Mouse (Mus musculus): Measurements from ENCODE around the gene Habp2.

The Habp2 gene

GRCm38 (mm10) chr19:56286866-56287265 is at the start of gene Habp2:
TSS of gene Habp2 (plus strand) at chr19:56287137.
- DNase-seq: no peak

- no peak for DNase-seq
These were observed 48.4 kb upstream of the Habp2 start for GRCm38 (mm10) chr19:56238501-56238900.

GRCm38 (mm10) chr19:56245201-56245600 is 41.7 kb upstream of the Habp2 start:
- DNase-seq: no peak

- no peak for DNase-seq
These were observed 34.1 kb upstream of the Habp2 start for GRCm38 (mm10) chr19:56252815-56253214.

GRCm38 (mm10) chr19:56253271-56253670 is 33.7 kb upstream of the Habp2 start:
- no peak for DNase-seq

GRCm38 (mm10) chr19:56254751-56255150 is 32.2 kb upstream of the Habp2 start:
- DNase-seq: peak; percentile 9

GRCm38 (mm10) chr19:56255506-56255905 is 31.4 kb upstream of the Habp2 start:
- DNase-seq: no peak

GRCm38 (mm10) chr19:56256235-56256634 is 30.7 kb upstream of the Habp2 start:
- no peak for DNase-seq

GRCm38 (mm10) chr19:56256741-56257140 is 30.2 kb upstream of the Habp2 start:
- no peak for DNase-seq

- DNase-seq: peak; percentile 6
These were observed 23.2 kb upstream of the Habp2 start for GRCm38 (mm10) chr19:56263696-56264095.

- DNase-seq: no peak
These were observed 22.8 kb upstream of the Habp2 start for GRCm38 (mm10) chr19:56264175-56264574.

GRCm38 (mm10) chr19:56265149-56265548 is 21.8 kb upstream of the Habp2 start:
- peak; percentile 18 for DNase-seq

- DNase-seq: no peak
These were observed 14.9 kb upstream of the Habp2 start for GRCm38 (mm10) chr19:56272081-56272480.

GRCm38 (mm10) chr19:56277140-56277804 is 9.7 kb upstream of the Habp2 start:
- DNase-seq: no peak

- DNase-seq: no peak
These were observed 9.0 kb upstream of the Habp2 start for GRCm38 (mm10) chr19:56277951-56278350.

GRCm38 (mm10) chr19:56278366-56278765 is 8.6 kb upstream of the Habp2 start:
- no peak for DNase-seq

GRCm38 (mm10) chr19:56285222-56285621 is 1.7 kb upstream of the Habp2 start:
- no peak for DNase-seq

GRCm38 (mm10) chr19:56287580-56288367 is 837 bp downstream of the Habp2 start:
- DNase-seq: no peak

- no peak for DNase-seq
These were observed 1.5 kb downstream of the Habp2 start for GRCm38 (mm10) chr19:56288436-56288835.

GRCm38 (mm10) chr19:56289642-56290041 is 2.7 kb downstream of the Habp2 start:
- no peak for DNase-seq

GRCm38 (mm10) chr19:56291898-56292297 is 5.0 kb downstream of the Habp2 start:
- DNase-seq: no peak

- no peak for DNase-seq
These were observed 5.4 kb downstream of the Habp2 start for GRCm38 (mm10) chr19:56292335-56292734.

- peak; percentile 52 for DNase-seq
These were observed 7.9 kb downstream of the Habp2 start for GRCm38 (mm10) chr19:56294654-56295399.

- no peak for DNase-seq
These were observed 9.7 kb downstream of the Habp2 start for GRCm38 (mm10) chr19:56296668-56297067.
